Comparison of ENCODE assay signal across 15 mouse cellular contexts in the genomic region with DNA sequence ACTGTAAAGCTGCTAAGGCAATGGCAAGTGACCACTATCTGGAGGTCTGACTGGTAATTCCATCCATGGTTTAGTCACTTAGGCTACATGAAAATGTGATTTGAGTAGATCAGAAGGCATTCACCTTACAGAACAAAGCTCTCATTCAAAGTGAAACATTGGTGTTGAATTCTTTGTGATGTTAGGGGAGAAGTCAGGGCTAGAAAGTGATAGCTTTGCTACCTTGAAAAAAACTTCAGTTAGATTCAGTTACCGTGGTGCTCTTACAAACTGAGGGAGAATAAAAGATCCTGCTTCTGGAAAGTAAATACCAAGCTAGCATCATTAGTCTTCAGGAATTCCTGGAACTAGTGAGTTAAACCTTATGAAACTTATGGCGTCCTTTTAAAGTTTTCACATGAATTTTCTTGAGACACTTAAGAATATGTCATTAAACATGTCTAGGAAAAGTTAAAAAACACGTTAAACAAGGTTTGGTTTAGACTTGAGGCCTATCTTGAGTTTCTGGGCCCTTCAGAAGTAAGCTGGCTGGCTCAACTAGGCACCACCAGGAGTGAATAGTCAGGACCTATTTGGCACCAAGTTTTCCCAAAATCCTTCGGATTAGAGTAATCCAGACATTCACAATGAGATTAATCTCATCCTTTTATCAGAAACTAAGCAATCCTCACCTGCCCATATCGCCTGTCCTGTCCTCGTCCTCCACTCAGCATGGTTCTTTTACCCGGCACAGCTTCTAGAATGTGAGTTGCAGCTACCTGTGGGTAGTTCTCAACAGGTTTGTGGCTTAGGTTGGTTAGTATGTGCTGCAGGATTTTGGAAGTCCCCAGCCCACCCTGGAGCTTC. TPM values are rescaled to one million over a fixed set of nuclear protein-coding genes. Genes with fewer than 3 reads are reported as not detected.
DNase-seq lines count a peak whose midpoint lies in the region; ATAC-seq and TF ChIP-seq lines count a peak whose summit lies in the region.
"Had no signal": no experiment of that assay in that cellular context is flagged by ENCODE, and none has a peak within 500 bp of the region (broad histone marks: within the 10 kb centered on the region; RNA-seq: fewer than 3 reads in every experiment).

No protein-coding gene starts in this region.

- peaks cover 16% of the 10 kb centered on the region for H3K4me1 ChIP-seq in heart, postnatal 0 days (ENCODE audit: control insufficient read depth, insufficient read depth)
- H3K4me1 ChIP-seq in heart, adult 2 months (ENCODE audit: control insufficient read depth, insufficient read depth, low read length), result peaks cover 5% of the 10 kb centered on the region
- peaks cover 26% of the 10 kb centered on the region for H3K4me1 ChIP-seq in liver, embryonic 13.5 days (replicated peaks)

- TF ChIP-seq EP300 in heart, postnatal 0 days (IDR thresholded peaks at IDR 0.05; ENCODE audit: low read depth), result no peak
- no peak for TF ChIP-seq EP300 in heart, adult 2 months (IDR thresholded peaks at IDR 0.05; ENCODE audit: insufficient read depth, low read depth, low read length)

- no peaks in the 10 kb centered on the region for H3K79me2 ChIP-seq in heart, adult 2 months (replicated peaks; ENCODE audit: control insufficient read depth, insufficient read depth, low read length)

- TF ChIP-seq POLR2A in heart, adult 2 months (IDR thresholded peaks at IDR 0.05; ENCODE audit: insufficient read depth, low read depth, low read length), result no peak

- H3K27me3 ChIP-seq in heart, postnatal 0 days (ENCODE audit: control insufficient read depth, insufficient read depth, low read length), result no peaks in the 10 kb centered on the region
- H3K27me3 ChIP-seq in heart, adult 2 months (ENCODE audit: control insufficient read depth, insufficient read depth, low read length), result no peaks in the 10 kb centered on the region
- no peaks in the 10 kb centered on the region for H3K27me3 ChIP-seq in liver, embryonic 13.5 days
- H3K27me3 ChIP-seq: neural tube, embryonic 13.5 days had no signal

- intact Hi-C loops in heart, adult 2 months (cut with DNase I), result loop anchor here (10.0 kb wide), 2 partner anchors 413 to 737 kb away; a partner anchor contains a TSS

- no peak for ATAC-seq in heart, postnatal 0 days (ENCODE audit: insufficient read depth, low read depth)
- ATAC-seq in liver, embryonic 13.5 days (ENCODE audit: low read depth), result peak; percentile 24; the same call in 1 of the 2 replicates
- ATAC-seq: activated CD4-positive, CD25-positive, alpha-beta regulatory T cell, adult 4 months; hindbrain, embryonic 16.5 days had no signal

- H3K27ac ChIP-seq in heart, postnatal 0 days (ENCODE audit: low read depth), result peak overlapping the region; percentile 7; the same call in 1 of the 2 replicates
- no peak overlapping the region for H3K27ac ChIP-seq in heart, adult 2 months
- peak overlapping the region; percentile 39; the same call in 1 of the 2 replicates for H3K27ac ChIP-seq in liver, embryonic 13.5 days
- H3K27ac ChIP-seq: gastrocnemius, adult 2 months; midbrain, embryonic 10.5 days; neural tube, embryonic 13.5 days had no signal

- H3K9ac ChIP-seq in heart, postnatal 0 days (replicated peaks; ENCODE audit: low read depth, low read length), result no peak overlapping the region
- no peak overlapping the region for H3K9ac ChIP-seq in heart, adult 2 months (ENCODE audit: low read depth, low read length)
- H3K9ac ChIP-seq in liver, embryonic 13.5 days, result no peak overlapping the region

- H3K36me3 ChIP-seq in heart, postnatal 0 days (replicated peaks; ENCODE audit: control insufficient read depth, insufficient read depth, low read length), result peaks cover 23% of the 10 kb centered on the region
- H3K36me3 ChIP-seq in heart, adult 2 months (ENCODE audit: control insufficient read depth, insufficient read depth, low read length), result peaks cover 19% of the 10 kb centered on the region
- peaks cover 38% of the 10 kb centered on the region for H3K36me3 ChIP-seq in liver, embryonic 13.5 days

- no peak overlapping the region for H3K4me2 ChIP-seq in heart, postnatal 0 days (ENCODE audit: low read depth, low read length)
- H3K4me2 ChIP-seq in liver, embryonic 13.5 days, result no peak overlapping the region

- TF ChIP-seq CTCF in heart, postnatal 0 days (IDR thresholded peaks at IDR 0.05; ENCODE audit: low read depth), result no peak
- TF ChIP-seq CTCF in heart, adult 2 months (IDR thresholded peaks at IDR 0.05), result no peak

- DNase-seq in heart, postnatal 0 days (ENCODE audit: low spot score), result no peak
- DNase-seq in heart, adult 2 months, result no peak
- DNase-seq in A20 (ENCODE audit: low read depth, low spot score), result peak; percentile 40
- peak; percentile 39 for DNase-seq in embryo, embryonic 10 days (ENCODE audit: low spot score)
- no peak for DNase-seq in liver, embryonic 13.5 days
- DNase-seq in urinary bladder, postnatal 36 days (ENCODE audit: low spot score in 2 of 2), result no peak
- DNase-seq in lung, postnatal 14 days, result no peak
- no peak for DNase-seq in right cerebral cortex, postnatal 25 days
- DNase-seq: gastrocnemius, adult 2 months; kidney, postnatal 14 days; lung, adult 2 months had no signal

- whole genome bisulfite sequencing in heart, postnatal 0 days, result 51% methylated on average over 7 of the region's 7 CpGs
- WGBS in heart, adult 2 months, result 65% methylated on average over 7 of the region's 7 CpGs
- WGBS in liver, embryonic 13.5 days (ENCODE audit: insufficient replicate concordance), result 25% methylated on average over 7 of the region's 7 CpGs

- no peak overlapping the region for H3K4me3 ChIP-seq in heart, postnatal 0 days (ENCODE audit: low read depth, low read length)
- no peak overlapping the region for H3K4me3 ChIP-seq in heart, adult 2 months
- H3K4me3 ChIP-seq in liver, embryonic 13.5 days (replicated peaks), result no peak overlapping the region
- H3K4me3 ChIP-seq: gastrocnemius, adult 2 months had no signal

- no peaks in the 10 kb centered on the region for H3K9me3 ChIP-seq in heart, postnatal 0 days (replicated peaks; ENCODE audit: control insufficient read depth, low read length)
- H3K9me3 ChIP-seq in liver, embryonic 13.5 days (replicated peaks), result no peaks in the 10 kb centered on the region
- H3K9me3 ChIP-seq: midbrain, embryonic 10.5 days; neural tube, embryonic 13.5 days had no signal

RNA-seq across cellular contexts. Expression of a gene that starts 4.0 kb away (rescaled TPM):
- total RNA-seq in heart, postnatal 0 days (2014; rRNA removed; ENCODE audit: low replicate concordance), result 785 and 888 TPM in 2 replicates
- 816 and 864 TPM in 2 replicates for polyA plus RNA-seq in heart, postnatal 0 days (2015; fragmentation: Nextera tagmentation; extraction: Ambion mirVana)
- 100 to 1,000 TPM; 584 to 688 TPM for total RNA-seq in heart, adult 2 months (2021)
- 761 and 901 TPM in 2 replicates for polyA plus RNA-seq in heart, adult 2 months (2012; rRNA removed)
- 1,306 and 1,329 TPM in 2 replicates for polyA plus RNA-seq in liver, embryonic 13.5 days (2015; fragmentation: Nextera tagmentation; extraction: Ambion mirVana)

RNA-seq across cellular contexts. Expression of a gene that starts 12.4 kb away (rescaled TPM):
- total RNA-seq in heart, postnatal 0 days (2014; rRNA removed; ENCODE audit: low replicate concordance), result 0.81 and 5.5 TPM in 2 replicates
- polyA plus RNA-seq in heart, postnatal 0 days (2015; fragmentation: Nextera tagmentation; extraction: Ambion mirVana), result 0.72 and 0.73 TPM in 2 replicates
- 1 to 10 TPM; 2.2 to 2.4 TPM for total RNA-seq in heart, adult 2 months (2021)
- 5.7 and 6.7 TPM in 2 replicates for polyA plus RNA-seq in heart, adult 2 months (2012; rRNA removed)
- polyA plus RNA-seq in liver, embryonic 13.5 days (2015; fragmentation: Nextera tagmentation; extraction: Ambion mirVana), result 0.84 and 1.3 TPM in 2 replicates

RNA-seq across cellular contexts. Expression of a gene that starts 14.5 kb away (rescaled TPM):
- total RNA-seq in heart, postnatal 0 days (2014; rRNA removed; ENCODE audit: low replicate concordance), result 33.7 and 48.4 TPM in 2 replicates
- polyA plus RNA-seq in heart, postnatal 0 days (2015; fragmentation: Nextera tagmentation; extraction: Ambion mirVana), result 19.6 and 20.3 TPM in 2 replicates
- 10 to 100 TPM; 19.2 to 19.7 TPM for total RNA-seq in heart, adult 2 months (2021)
- 24.9 and 25.0 TPM in 2 replicates for polyA plus RNA-seq in heart, adult 2 months (2012; rRNA removed)
- polyA plus RNA-seq in liver, embryonic 13.5 days (2015; fragmentation: Nextera tagmentation; extraction: Ambion mirVana), result 19.8 and 20.0 TPM in 2 replicates

RNA-seq across cellular contexts. Expression of a gene that starts 15.1 kb away (rescaled TPM):
- total RNA-seq in heart, postnatal 0 days (2014; rRNA removed; ENCODE audit: low replicate concordance), result 289 and 303 TPM in 2 replicates
- 170 and 183 TPM in 2 replicates for polyA plus RNA-seq in heart, postnatal 0 days (2015; fragmentation: Nextera tagmentation; extraction: Ambion mirVana)
- 10 to 100 TPM; 60.0 to 66.6 TPM for total RNA-seq in heart, adult 2 months (2021)
- 80.8 and 82.3 TPM in 2 replicates for polyA plus RNA-seq in heart, adult 2 months (2012; rRNA removed)
- 41.7 and 43.6 TPM in 2 replicates for polyA plus RNA-seq in liver, embryonic 13.5 days (2015; fragmentation: Nextera tagmentation; extraction: Ambion mirVana)

RNA-seq across cellular contexts. Expression of a gene that starts 30.4 kb away (rescaled TPM):
- total RNA-seq in heart, postnatal 0 days (2014; rRNA removed; ENCODE audit: low replicate concordance), result 0.31 and 0.99 TPM in 2 replicates
- polyA plus RNA-seq in heart, postnatal 0 days (2015; fragmentation: Nextera tagmentation; extraction: Ambion mirVana), result 2.3 and 3.2 TPM in 2 replicates
- 1 to 10 TPM; 1.4 to 2.1 TPM for total RNA-seq in heart, adult 2 months (2021)
- polyA plus RNA-seq in heart, adult 2 months (2012; rRNA removed), result 3.3 and 4.9 TPM in 2 replicates
- polyA plus RNA-seq in liver, embryonic 13.5 days (2015; fragmentation: Nextera tagmentation; extraction: Ambion mirVana), result 7.3 and 7.8 TPM in 2 replicates

Comparison
In these comparisons a context has a peak if more than half of its experiments do, and no peak if none do; other contexts are left out.
1. DNase-seq: peak in A20 (single experiment) and embryo, embryonic 10 days (single experiment); none in heart, postnatal 0 days (single experiment), heart, adult 2 months (0 of 2), liver, embryonic 13.5 days (single experiment), urinary bladder, postnatal 36 days (0 of 2), lung, postnatal 14 days (single experiment) and right cerebral cortex, postnatal 25 days (single experiment).